Mouse (Mus musculus) kidney, postnatal 36 days (tissue): Measurements from ENCODE around the gene Gm4302.
"Not testable (repeated sequence)": the region's sequence is repeated elsewhere in the genome, so short reads cannot be mapped to it uniquely, and the experiment has no call there.

ENCODE experiments used
- DNase-seq, 2 experiments: peaks; one replicate each; pipeline ENCODE4 v3.0.0; 2021 to 2022; ENCODE audit warnings: mixed read lengths in 2 of 2

Gm4302 gene

GRCm38 (mm10) chr10:100340536-100340935 lies at the start of gene Gm4302:
TSS of gene Gm4302 (plus strand) at chr10:100340836.
- DNase-seq = not testable (repeated sequence)

GRCm38 (mm10) chr10:100296105-100296504 lies 44.5 kb upstream of the Gm4302 start:
- no peak for DNase-seq

- DNase-seq = peak; percentile 15 to 16
These were observed 40.5 kb upstream of the Gm4302 start for GRCm38 (mm10) chr10:100300106-100300505.

- DNase-seq = not testable (repeated sequence)
These were observed 5.3 kb upstream of the Gm4302 start, which contains the start of gene Gm4301 for GRCm38 (mm10) chr10:100335376-100335775. TSS of gene Gm4301 (plus strand) at chr10:100335676.

- DNase-seq = not testable (repeated sequence)
These were observed 5.0 kb downstream of the Gm4302 start, which contains the start of gene Gm4303 for GRCm38 (mm10) chr10:100345672-100346071. TSS of gene Gm4303 (plus strand) at chr10:100345972.

- DNase-seq = not testable (repeated sequence)
These were observed 10.2 kb downstream of the Gm4302 start, which contains the start of gene Gm4305 for GRCm38 (mm10) chr10:100350793-100351192. TSS of gene Gm4305 (plus strand) at chr10:100351093.

- DNase-seq = peak; percentile 0 to 3
These were observed 16.2 kb downstream of the Gm4302 start for GRCm38 (mm10) chr10:100356841-100357240.

GRCm38 (mm10) chr10:100361038-100361437 lies 20.4 kb downstream of the Gm4302 start, which contains the start of gene Gm4307:
TSS of gene Gm4307 (plus strand) at chr10:100361338.
- not testable (repeated sequence) for DNase-seq

- DNase-seq = not testable (repeated sequence)
These were observed 41.8 kb downstream of the Gm4302 start, which contains the start of gene Gm4312 for GRCm38 (mm10) chr10:100382460-100382859. TSS of gene Gm4312 (minus strand) at chr10:100382560.
